Mouse (Mus musculus) thymus, postnatal 14 days (tissue): ENCODE results near the gene Sipa1l2.
A peak's percentile ranks its signal among the peaks of the same experiment; 100 is the strongest.
"Not testable (repeated sequence)": the region's sequence is repeated elsewhere in the genome, so short reads cannot be mapped to it uniquely, and the experiment has no call there.

Experiments used
- DNase-seq: peaks from one replicate; pipeline ENCODE4 v3.0.0; 2021

The Sipa1l2 gene

DNA sequence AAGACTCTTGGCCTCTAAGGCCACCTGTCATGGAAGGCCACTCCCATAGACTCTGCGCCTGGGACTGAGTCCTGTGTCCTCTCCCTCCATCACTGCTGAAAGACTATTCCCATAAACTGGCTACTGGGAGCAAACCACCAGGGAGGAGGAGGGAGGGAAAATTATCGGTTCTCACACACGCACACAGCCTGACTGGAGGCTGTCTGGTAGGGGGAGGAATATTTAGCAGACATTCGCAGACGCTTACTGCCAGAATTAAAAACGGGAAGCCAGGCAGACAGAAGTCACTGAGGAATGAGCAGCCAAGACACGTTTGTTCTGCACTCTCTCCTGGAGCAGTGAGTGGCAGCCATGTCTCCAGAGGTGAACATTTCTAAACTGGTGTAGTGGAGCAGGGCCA, 35.9 kb downstream of the Sipa1l2 start:
- DNase-seq: no peak

DNA sequence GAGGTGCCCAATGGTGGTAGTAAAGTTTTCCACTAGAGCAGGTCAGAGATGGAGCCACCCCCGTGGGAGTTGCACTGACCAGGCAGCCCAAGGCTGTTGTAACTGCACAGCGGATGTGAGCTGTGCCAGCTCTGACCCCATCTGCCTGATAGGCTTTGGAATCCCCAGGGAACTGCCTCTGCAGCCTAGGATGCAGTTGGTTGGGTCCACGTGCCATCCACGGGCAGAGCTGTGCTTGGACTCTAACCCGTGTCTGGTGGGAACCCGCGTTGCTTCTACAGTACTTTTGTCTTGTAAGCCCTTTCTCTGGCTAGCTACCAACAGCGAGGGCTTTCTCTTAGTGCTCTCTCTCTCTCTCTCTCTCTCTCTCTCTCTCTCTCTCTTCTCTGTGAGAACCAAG, 36.7 kb downstream of the Sipa1l2 start:
- no peak for DNase-seq

DNA sequence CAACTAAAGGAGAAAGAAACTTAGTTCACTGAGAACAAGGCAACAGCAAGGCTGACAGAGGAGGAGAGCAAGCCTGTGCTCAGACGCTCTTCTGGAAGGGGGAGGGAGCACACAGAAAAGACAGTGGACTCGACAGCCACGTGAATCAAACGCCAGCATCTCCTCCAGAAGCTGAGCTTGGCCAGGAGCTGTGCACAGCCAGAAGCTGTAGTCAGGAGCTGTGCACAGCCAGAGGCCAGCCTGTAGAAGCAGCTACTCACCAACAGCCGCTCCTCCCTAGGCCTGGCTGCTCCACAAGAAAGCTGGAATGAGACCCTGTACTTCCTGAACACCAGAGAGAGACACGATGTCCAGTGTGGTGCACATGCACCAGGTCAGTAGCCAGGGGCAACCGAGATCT, 37.4 kb downstream of the Sipa1l2 start:
- DNase-seq: no peak

DNA sequence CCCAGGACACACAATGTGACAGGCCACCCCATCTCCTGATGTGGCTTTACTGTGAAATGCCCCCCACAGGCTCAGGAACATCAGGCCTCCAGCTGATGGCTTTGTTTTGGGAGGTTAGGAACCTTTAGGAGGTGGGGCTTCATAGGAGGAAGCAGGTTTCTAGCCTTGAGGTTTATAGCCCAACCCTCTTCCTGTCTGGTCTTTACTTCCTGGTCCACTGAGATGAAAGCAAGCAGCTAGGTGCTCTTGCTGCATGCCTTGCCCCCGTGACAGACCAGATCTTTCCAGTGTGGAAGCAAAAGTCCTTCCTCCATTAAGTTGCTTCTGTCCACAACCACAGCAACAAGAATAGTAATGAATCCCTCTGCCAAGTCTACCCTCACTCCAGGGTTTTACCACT, 38.0 kb downstream of the Sipa1l2 start:
- peak; percentile 24 for DNase-seq

DNA sequence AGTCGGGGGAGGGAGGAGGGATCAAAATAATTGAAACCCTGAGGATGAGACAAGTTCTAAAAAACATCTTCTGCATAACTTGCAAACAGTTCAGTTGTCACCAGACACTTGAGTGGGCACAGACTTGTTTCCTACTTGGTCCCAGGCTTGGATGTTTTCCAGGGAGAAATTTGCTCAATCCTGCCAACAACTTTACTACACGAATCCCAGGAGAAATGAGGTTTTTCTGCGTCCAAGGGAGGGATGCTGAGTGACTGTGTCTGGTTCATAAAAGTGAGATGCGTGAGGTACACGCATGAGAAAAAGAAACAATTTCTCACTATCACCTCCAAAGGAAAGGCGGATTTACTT, 38.5 kb downstream of the Sipa1l2 start:
- DNase-seq: no peak

DNA sequence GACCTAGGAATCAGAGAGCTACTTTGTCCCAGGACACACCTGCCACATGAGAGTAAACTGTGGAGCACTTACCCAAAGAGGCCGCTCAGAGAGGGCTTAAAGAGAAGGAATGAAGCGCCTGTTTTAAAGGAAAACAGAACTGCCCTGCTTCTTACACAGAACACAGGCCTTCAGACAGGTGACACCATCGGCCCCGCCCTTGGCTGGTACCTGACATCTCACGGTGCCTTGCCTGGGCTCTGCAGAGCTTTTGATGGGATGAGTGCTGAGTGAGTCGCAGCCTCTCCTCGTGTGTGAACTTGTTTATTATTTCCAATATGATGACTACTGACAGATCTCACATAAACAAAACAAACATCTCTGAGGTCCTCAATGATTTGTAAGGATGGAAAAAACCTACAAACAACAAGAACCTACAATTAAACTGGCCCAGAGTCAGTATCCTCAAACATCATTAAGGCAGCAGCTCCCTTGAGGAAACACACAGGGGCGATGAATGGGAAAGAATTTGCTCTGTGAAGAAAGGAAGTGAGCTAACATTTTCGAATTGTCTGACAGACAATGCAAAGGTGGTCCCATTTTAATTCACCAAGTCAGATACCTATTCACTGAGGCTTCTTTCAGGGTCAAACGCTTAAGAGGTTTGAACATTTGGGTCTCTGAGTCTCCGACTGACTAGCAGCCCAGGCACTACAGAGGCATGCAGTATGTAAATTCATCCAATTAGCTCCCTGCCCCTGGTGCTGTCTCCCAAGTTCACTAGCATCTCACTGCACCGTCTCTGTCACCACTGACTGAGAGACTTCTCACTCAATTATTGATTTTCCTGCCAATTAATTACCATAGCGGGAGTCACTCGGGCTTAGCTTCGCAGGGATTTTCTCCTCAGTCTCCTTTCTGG, 39.2 kb downstream of the Sipa1l2 start:
- DNase-seq: no peak

DNA sequence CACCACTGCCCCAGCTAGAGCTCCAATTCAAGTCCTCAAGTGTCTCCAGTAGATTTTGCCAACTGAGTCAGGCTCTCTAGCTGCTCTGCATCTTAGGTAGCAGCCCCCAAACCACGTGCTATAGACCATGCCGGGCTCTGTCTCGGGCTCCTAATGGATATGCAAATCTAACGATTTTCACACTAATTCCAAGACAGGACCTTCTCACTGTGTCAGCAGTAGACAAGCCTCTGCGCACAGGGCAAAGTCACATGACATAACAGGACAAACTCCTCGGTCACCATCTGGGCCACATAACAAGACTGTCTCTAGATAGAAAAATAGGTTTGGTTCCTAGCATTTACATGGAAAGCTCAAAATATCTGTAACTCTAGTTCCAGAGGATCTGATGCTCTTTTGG, 40.6 kb downstream of the Sipa1l2 start:
- no peak for DNase-seq

DNA sequence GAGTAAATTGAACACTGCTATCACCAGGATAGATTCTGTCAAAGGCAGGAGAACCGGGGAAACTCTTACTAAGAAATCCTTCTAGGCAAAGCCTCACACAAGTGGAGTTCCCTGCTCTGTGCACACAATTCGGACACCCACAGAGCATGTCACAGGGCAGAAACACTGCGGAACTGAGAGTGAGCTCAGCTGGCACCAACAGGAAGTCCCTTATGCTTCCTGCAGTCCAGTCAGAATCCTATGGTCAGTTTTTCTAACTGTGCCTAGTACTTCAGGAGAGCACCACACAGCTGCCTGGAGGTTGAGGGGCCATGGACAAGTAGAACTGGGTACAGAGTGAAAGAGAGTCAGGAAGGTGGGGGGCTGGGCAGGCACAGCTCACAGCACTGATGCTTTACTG, 41.7 kb downstream of the Sipa1l2 start:
- DNase-seq: no peak

DNA sequence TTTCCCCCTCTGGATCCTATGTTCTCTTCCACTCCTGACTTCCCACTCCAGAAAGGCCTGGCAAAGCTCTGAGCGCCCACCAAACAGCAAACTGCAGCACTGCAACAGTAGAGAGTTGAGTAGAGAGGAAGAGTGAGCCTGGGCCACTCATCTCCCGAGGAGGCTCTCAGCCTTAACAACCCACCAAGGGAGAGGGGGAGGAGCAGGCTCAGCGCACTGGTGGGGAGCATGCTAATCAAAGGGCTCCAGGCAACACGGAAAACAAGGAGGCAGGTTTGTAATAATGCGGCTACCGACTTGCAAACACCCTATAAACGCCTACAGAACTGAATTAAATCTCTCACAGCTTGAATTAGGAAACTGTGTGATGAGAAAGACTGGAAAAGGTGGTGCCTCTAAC, 42.6 kb downstream of the Sipa1l2 start:
- DNase-seq: no peak

DNA sequence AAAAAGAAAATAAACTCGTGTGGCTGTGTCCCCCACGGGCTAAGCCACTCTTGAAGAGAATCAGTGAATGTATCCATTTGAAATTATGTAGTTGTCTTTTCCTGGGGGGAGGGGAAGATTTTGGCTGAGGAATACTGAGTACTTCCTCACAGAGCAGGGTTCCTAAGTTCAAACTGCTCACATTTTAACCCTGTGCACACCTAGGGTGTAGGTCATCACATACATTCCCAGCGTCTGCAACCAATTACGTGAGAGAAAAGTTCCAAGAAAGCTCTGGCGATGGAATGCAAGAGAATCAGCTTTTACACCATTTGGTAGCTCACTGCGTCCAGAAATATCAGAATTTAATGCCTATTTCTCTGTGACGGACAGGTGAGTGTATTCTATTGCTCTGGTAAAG, 43.0 kb downstream of the Sipa1l2 start:
- no peak for DNase-seq

DNA sequence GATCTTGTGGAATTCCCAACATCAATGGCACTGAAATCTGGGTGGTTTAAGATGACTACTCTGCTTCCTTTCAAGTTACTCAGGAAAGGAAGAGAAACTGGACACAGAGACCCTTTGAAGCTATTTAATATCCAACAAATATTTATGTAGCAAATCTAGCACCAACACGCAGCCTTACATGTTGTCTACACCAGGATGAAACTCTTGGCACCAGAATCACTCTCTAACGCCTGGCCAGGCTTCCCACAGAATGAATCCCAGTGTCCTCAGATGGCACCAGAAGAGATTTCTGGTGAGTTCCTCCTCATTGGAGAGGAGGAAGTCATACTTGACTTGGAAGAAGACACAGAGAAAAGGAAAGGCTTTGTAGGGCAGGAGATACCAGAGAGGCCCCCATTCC, 45.1 kb downstream of the Sipa1l2 start:
- DNase-seq: no peak

DNA sequence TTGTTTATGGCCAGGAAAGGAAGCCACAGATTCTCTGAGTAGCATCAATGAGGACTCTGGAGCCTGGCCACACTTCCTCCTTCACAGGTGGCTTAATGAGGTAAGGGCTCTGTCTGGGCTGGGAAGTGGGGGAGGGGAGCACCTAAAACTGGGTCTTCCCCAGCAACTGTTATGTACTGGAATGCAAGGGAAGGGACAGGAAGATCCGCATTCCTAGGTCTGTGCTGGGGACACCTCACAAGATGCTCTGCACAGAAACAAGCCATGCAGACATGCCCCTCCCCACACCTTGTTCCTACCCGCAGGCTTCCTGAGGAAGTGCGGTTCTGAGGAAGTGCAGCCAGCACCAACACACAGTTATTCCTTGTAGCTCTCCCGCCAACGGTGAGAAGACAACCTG, 46.4 kb downstream of the Sipa1l2 start:
- peak; percentile 36 for DNase-seq

DNA sequence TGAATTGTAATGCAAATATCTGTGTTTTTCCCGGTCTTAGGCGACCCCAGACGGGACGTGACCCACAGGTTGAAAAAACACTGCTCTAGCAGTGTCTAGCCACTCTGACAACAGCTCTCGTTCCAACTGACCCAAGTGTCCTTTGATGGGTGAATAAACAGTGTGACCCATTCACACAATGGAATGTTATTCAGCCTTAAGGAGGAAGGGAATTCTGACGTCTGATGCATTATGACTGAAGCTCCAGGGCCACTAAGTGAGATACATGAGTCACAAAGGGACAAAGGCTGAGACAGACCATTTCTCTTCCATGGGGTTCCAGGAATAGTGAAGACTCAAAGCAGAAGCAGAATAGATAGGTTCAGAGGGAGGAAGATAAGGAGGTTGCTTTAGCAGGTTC, 47.5 kb downstream of the Sipa1l2 start:
- DNase-seq: no peak

DNA sequence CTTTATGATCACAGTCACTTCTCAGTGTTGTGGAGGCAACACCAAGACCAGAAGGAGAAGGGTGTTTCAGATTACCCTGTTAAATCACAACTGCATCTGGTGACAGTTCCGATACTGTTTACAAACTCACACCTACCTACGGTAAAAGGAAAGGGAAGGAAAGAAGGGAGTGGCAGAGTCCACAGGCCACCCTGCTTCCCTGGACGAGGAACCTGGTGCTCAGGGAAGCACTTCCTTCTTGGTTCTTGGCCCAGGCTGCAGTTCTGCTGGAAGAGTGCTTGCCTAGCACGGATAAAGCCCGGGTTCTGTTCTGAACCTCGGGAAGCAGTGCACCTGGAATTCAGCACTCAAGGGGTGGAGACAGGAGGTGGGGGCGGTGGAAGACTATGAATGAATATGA, 48.5 kb downstream of the Sipa1l2 start:
- no peak for DNase-seq

DNA sequence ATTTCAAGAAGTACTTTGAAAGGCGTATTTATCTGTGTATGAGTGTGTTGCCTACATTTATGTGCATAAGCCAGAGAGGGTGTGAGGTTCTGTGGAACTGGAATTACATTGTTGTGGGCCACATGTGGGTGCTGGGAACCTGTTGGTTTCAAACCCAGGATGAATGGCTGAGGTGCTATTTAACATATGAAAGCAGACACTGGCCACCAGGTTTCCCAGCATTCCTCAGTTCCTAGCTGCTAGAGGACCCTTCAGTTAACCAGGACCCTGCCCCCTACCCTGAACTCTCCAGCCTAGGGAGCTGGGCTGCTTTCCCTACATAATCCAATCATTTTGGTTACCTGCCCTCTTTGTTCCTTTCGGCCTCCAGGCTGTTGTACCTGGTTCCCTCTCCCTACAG, 49.3 kb downstream of the Sipa1l2 start:
- DNase-seq: not testable (repeated sequence)

DNA sequence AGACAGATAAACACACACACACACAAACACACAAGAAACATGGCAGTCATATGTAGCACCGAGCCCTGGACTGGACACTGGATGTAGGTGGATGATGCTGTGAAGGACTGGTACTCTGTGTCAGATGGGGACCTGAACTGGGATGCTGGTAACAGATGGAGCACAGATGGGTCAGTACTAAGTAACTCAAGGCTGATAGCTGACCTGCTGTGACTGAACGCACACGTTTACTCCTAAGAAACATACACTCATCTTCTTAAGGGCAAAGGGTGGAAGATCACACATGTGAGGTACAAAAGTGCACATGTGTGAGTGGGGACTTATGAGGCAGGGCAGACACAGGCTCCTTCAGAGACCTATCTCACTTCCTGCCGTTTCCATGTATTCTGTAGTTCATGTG, 50.7 kb downstream of the Sipa1l2 start:
- no peak for DNase-seq

DNA sequence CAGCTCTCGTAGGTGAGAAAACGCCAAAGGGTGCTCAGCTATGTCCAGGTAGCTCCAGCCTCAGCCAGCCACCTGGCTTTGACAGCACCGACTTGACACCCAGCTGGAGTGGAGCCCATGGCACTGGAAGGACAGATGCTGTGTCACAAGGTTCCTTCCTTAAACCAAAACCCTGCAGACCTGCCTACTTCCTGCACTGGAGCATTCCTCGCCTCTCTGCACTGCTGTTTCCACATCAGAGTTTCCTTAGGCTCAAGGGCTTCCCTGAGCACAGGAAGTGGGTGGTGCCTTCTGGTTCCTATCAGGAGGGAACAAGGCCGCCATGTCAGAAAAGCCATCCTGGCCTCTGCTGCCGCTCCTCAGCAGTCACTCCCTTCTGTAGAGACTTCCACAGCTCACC, 51.3 kb downstream of the Sipa1l2 start:
- peak; percentile 39 for DNase-seq

DNA sequence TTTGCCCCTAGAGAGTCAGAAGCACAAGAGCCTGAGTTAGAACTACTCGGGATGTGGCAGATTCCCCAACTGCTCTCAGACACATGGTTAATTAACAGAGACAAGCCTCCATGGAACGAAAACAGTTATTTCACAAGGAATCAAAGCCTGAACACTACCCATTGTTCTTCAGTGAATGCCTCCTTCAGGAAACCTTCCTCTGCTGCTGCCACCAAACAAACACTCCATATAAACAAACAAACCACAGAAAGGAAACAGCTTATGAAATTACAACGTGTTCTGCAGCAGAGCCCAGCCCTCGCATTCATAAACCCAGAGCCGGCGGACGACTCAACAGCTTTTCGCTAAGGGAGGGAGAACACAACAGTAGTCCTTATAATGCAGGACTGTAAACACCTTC, 52.2 kb downstream of the Sipa1l2 start:
- no peak for DNase-seq

DNA sequence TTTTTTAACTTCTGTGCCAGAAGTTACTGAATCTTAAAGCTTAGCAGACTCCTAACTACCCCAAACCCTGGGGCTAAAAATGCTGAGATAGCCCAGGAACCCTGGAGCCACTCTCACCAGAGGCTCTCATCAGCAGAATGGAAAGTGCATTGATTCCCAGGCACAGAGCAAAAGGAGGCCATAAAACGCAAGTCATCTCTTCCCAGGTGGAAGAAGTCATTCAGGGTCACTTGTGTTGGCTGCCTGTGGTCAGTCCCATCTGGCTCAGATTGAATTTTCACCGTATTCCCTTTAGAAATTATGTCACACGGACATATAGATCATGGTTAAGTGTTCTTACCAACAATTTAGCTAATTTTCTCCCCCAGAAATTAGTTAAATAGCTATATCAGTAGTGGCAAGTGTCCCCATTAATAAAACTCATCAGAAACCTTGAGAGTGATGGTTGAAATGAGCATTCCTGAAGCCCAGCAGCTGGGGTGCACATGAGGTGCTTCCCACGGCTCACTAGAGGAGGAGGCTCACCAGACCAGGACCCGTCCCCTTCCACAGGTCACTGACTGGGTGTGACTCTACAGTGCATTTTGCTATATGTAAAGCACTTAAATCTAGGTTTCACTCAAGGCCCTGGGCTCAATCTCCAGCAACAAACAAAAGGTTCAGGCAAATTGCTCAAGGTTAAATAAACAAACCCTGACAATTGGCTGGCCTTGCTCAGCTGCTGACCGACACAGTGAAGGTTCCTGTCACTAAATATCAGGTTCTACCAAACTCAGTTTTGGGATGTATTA, 53.3 kb downstream of the Sipa1l2 start:
- no peak for DNase-seq

DNA sequence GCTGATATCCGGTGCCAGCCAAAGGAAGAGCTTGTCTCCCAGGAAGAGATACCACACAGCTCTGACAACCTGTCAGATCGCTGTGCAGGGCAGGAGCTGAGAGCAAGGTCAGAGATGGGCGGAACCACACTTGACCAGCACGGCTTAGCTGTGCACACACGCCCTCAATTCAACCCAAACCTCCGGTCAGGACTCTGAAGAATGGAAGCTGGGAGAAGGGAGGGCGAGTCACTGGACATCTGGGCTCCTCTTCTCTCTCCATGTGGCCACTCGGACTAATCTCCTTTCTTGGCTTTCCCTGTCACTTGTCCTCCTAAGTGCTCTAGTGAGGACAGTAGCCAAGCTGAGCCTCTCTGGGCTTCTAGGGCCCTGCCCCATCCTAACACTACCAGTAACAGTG, 53.9 kb downstream of the Sipa1l2 start:
- no peak for DNase-seq

DNA sequence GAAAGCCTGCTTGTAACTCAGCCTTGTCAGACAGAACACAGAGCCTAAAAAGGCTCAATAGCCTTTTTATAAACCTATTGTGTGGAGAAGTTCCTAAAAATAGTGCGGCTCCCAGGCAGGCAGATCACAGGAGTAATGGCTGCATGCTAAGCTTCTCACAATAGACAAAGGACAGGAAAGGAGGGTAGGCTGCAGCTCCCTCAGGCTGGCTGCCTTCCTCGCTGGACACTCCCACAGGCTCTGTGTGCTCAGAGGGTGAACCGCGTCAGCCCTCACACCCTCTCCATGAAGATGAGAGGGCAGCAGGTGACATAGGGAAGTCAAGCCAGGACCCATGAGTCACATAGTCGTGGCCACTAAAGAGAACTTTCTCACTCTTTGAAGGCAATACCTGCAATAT, 55.7 kb downstream of the Sipa1l2 start:
- no peak for DNase-seq

DNA sequence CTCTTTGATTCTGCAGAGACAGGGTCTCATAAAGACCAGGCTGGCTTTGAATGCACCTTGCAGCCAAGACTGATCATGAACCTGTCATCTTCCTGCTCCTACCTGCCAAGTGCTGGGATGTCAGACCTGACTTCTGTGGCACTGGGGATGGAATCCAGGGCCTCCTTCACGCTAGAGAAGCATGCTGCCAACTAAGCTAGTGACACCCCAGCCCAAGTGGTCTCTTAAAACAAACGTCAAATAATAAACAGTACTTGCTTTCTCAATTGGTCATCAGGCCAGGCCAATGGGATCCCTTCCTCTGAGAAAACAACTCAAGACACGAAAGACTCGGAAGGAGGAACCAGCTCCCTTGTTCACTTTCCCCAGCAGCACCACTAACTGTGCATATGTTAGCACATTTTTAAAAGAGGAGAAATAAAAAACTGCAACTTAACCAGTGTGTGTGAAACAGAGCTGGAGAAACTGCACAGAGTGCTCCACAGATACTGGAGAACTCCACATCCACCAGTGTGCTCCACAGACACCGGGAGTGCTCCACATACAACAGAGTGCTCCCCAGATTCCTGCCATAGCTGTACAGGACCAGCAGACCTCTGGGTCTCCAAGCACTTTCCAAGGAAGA, 56.3 kb downstream of the Sipa1l2 start:
- DNase-seq: no peak

DNA sequence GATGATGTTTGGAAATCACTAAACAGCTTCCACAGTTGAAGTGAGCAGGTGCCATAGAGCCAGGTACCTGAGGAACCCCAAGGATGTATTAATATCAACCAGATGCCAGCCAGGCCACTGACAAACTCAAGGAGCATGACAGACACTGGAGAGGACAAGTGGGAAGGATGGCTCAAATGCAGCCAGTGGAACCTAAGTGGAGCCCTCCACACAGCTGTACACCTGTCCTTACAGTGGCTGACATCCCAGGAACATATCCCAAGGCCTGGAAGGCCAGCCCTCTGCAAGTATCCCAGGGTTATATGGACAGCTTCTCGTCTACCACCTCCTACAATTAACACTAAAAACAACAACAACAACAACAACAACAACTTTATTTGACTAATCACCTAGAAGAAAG, 57.0 kb downstream of the Sipa1l2 start:
- DNase-seq: no peak
